Mouse (Mus musculus): ENCODE results near the gene Wdr26. TPM values are rescaled to one million over a fixed set of nuclear protein-coding genes. Genes with fewer than 3 reads are reported as not detected.

Gene Wdr26
- 100 to 1,000 TPM; 185 to 211 TPM for total RNA-seq (2023)

DNA sequence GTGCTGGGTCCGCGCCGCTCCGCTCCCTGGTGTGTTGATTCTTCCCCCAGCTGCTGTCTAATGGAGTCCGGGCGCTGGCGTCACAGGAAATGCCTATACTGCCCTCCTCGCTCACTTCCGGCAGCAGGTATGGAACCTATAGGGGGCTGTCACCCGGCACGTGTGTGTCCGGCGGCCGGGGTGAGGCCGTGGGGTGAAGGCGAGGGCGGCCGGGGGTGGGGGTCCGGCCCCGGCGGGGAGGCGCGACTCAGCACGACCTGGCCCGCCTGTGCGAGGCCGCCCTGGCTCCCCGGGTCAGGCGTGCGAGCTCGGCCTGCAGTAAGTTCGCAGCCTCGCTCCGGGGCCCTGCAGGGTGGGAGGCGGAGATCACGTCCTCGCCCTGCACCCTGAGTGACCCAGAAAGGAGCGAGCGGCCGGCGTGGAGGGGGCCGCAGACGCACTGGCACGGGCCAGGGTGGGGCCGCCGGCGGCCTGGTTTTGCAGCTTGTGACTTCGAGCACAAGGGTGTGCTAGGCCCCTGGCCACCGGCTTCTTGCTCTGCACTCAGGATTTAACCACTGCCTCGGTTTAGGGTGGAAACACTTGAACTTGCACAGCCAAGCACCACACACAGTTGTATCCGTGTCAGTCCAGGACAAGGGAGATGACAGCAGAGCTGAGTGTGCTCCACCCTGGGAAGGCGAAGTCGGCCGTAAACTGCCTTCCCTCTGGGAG is at the start of gene Wdr26:
TSS of gene Wdr26 (minus strand) at position 82 of the 714 bp plus-strand sequence.

DNA sequence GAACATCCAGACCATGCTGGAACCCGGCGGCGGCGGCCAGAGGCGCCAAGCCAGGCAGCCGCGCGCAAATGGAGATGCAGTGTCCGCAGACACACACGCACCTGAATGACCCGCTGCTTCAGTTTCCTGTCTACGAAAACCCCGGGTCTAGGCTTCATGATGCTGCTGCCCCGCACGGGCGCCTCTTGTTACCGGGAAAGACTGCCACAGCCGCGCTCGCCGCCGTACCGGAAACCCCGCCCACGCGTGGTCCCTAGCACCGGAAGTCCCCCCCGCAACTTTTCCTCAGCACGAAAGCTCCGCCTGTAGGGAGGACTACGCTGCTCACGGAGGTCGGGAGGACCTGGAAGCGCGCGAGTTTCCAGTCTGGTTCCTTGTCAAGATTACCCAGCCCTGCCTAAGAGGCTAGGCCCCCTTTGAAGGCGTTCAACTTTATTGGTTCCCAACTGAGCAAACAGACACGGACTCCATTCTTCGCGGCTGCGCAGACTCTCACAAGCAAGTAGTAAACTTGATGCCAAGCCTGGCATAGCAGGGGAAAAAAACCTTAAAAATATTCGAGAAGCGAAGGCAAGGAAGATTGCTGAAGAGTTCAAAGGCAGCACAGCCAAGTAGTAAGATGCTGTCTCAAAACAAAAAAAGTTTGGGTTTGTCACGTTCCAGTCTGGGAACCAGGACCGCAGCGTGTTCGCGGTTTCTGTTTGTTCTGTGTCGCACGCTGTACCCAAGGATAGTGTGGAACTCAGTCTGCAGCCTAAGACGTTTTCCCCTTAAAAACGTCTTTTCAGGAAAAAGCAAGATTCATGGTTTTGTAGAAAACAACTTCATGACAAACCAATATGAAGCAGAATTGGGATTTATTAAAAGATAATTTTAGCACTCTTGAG is 67.6 kb downstream of the Wdr26 start, which contains the start of the genes Nvl and Cnih4:
TSS of gene Nvl (minus strand) at position 255 of the 887 bp plus-strand sequence.
TSS of gene Cnih4 (plus strand) at position 744 of the 887 bp plus-strand sequence.

Other genes starting within 250 kb of the Wdr26 start
- gene Ephx1, start 191.1 kb downstream of the Wdr26 start, total RNA-seq (2023) = under 1 TPM; 0.39 to 0.55 TPM
- gene 9130409I23Rik, start 160.8 kb downstream of the Wdr26 start, total RNA-seq (2023) = not detected
- gene Nvl, start 67.8 kb downstream of the Wdr26 start, total RNA-seq (2023) = 10 to 100 TPM; 10.1 TPM
- gene Cnih4, start 67.3 kb downstream of the Wdr26 start, total RNA-seq (2023) = 10 to 100 TPM; 33.1 to 34.5 TPM
- not detected for gene Cnih3, start 140.6 kb upstream of the Wdr26 start, total RNA-seq (2023)

Data from neutrophil, adult 83 days (primary cell).